Mouse (Mus musculus): Measurements from ENCODE around the gene Odc1. TPM values are rescaled to one million over a fixed set of nuclear protein-coding genes. Genes with fewer than 3 reads are reported as not detected.

Odc1 gene
- 37.8 and 94.9 TPM in 2 replicates for polyA plus RNA-seq (2012; rRNA removed; ENCODE audit: low replicate concordance)

GRCm38 (mm10) chr12:17544209-17545106 is at the start of gene Odc1:
Gene Odc1, plus strand, starts transcription at chr12:17544794.

Other genes with a start within 250 kb of the Odc1 start
- not detected in 2 replicates for gene Atp6v1c2, start 215.4 kb upstream of the Odc1 start, polyA plus RNA-seq (2012; rRNA removed; ENCODE audit: low replicate concordance)
- 1.5 and 2.4 TPM in 2 replicates for gene Nol10, start 196.3 kb upstream of the Odc1 start, polyA plus RNA-seq (2012; rRNA removed; ENCODE audit: low replicate concordance)
- gene Hpcal1, start 146.1 kb downstream of the Odc1 start, polyA plus RNA-seq (2012; rRNA removed; ENCODE audit: low replicate concordance): 50.1 and 66.4 TPM in 2 replicates

All from duodenum, adult 2 months (tissue).